Mouse (Mus musculus): Measurements from ENCODE around the gene Nr2f1. TPM values are rescaled to one million over a fixed set of nuclear protein-coding genes. Genes with fewer than 3 reads are reported as not detected.

Gene Nr2f1
- total and polyA plus RNA-seq, 2 experiments, result 0.37 to 2.2 TPM

- Histone ChIP-seq H3K4me3 (ENCODE audit: insufficient read depth, low read depth, low read length) (no peak overlapping the region), H3K79me2 (ENCODE audit: control insufficient read depth, insufficient read depth, low read length) (no peaks in the 10 kb centered on the region), H3K27me3 (ENCODE audit: control insufficient read depth, insufficient read depth, low read length) (peaks cover 18% of the 10 kb centered on the region; the same call in 1 of the 2 replicates), H3K36me3 (ENCODE audit: control insufficient read depth, insufficient read depth, low read length) (no peaks in the 10 kb centered on the region), H3K4me1 (ENCODE audit: control insufficient read depth, insufficient read depth, low read length) (no peaks in the 10 kb centered on the region), H3K27ac (replicated peaks; ENCODE audit: insufficient read depth, low read depth, low read length) (no peak overlapping the region), H3K9ac (ENCODE audit: low read depth, low read length) (no peak overlapping the region)
- DNase-seq (ENCODE audit: extremely low read depth, low read depth, low spot score), result no peak
- 19% methylated on average over 14 of the region's 14 CpGs for WGBS
- TF ChIP-seq CTCF (IDR thresholded peaks at IDR 0.05; ENCODE audit: low read depth, low read length) (no peak), POLR2A (IDR thresholded peaks at IDR 0.05; ENCODE audit: extremely low read depth, insufficient read depth, low read length) (no peak)
Measured at GRCm38 (mm10) chr13:78184786-78185466, 14.6 kb downstream of the Nr2f1 start.

- WGBS, result 22% methylated on average over 5 of the region's 5 CpGs
- Histone ChIP-seq H3K27me3 (ENCODE audit: control insufficient read depth, insufficient read depth, low read length) (peaks cover 22% of the 10 kb centered on the region), H3K9ac (ENCODE audit: low read depth, low read length) (no peak overlapping the region), H3K4me3 (ENCODE audit: insufficient read depth, low read depth, low read length) (no peak overlapping the region), H3K4me1 (ENCODE audit: control insufficient read depth, insufficient read depth, low read length) (no peaks in the 10 kb centered on the region), H3K27ac (replicated peaks; ENCODE audit: insufficient read depth, low read depth, low read length) (no peak overlapping the region), H3K79me2 (ENCODE audit: control insufficient read depth, insufficient read depth, low read length) (no peaks in the 10 kb centered on the region), H3K36me3 (ENCODE audit: control insufficient read depth, insufficient read depth, low read length) (no peaks in the 10 kb centered on the region)
- no peak for TF ChIP-seq CTCF (IDR thresholded peaks at IDR 0.05; ENCODE audit: low read depth, low read length)
- no peak for TF ChIP-seq POLR2A (IDR thresholded peaks at IDR 0.05; ENCODE audit: extremely low read depth, insufficient read depth, low read length)
- DNase-seq (ENCODE audit: extremely low read depth, low read depth, low spot score), result no peak
Measured at GRCm38 (mm10) chr13:78183986-78184385, 15.6 kb downstream of the Nr2f1 start.

- no peak for TF ChIP-seq POLR2A (IDR thresholded peaks at IDR 0.05; ENCODE audit: extremely low read depth, insufficient read depth, low read length)
- H3K4me3 ChIP-seq (ENCODE audit: insufficient read depth, low read depth, low read length), result no peak overlapping the region
- H3K27ac ChIP-seq (replicated peaks; ENCODE audit: insufficient read depth, low read depth, low read length), result no peak overlapping the region
- no peak for DNase-seq (ENCODE audit: extremely low read depth, low read depth, low spot score)
- no peaks in the 10 kb centered on the region for H3K79me2 ChIP-seq (ENCODE audit: control insufficient read depth, insufficient read depth, low read length)
- H3K9ac ChIP-seq (ENCODE audit: low read depth, low read length), result no peak overlapping the region
- 24% methylated on average over 5 of the region's 5 CpGs for WGBS
- H3K36me3 ChIP-seq (ENCODE audit: control insufficient read depth, insufficient read depth, low read length), result no peaks in the 10 kb centered on the region
- peaks cover 22% of the 10 kb centered on the region for H3K27me3 ChIP-seq (ENCODE audit: control insufficient read depth, insufficient read depth, low read length)
- H3K4me1 ChIP-seq (ENCODE audit: control insufficient read depth, insufficient read depth, low read length), result no peaks in the 10 kb centered on the region
Measured at GRCm38 (mm10) chr13:78183004-78183403, 16.6 kb downstream of the Nr2f1 start.

GRCm38 (mm10) chr13:78181930-78182558, 17.5 kb downstream of the Nr2f1 start:
- no peaks in the 10 kb centered on the region for H3K4me1 ChIP-seq (ENCODE audit: control insufficient read depth, insufficient read depth, low read length)
- no peaks in the 10 kb centered on the region for H3K79me2 ChIP-seq (ENCODE audit: control insufficient read depth, insufficient read depth, low read length)
- no peaks in the 10 kb centered on the region for H3K36me3 ChIP-seq (ENCODE audit: control insufficient read depth, insufficient read depth, low read length)
- no peak for TF ChIP-seq CTCF (IDR thresholded peaks at IDR 0.05; ENCODE audit: low read depth, low read length)
- TF ChIP-seq POLR2A (IDR thresholded peaks at IDR 0.05; ENCODE audit: extremely low read depth, insufficient read depth, low read length), result no peak
- H3K27ac ChIP-seq (replicated peaks; ENCODE audit: insufficient read depth, low read depth, low read length), result no peak overlapping the region
- no peak for DNase-seq (ENCODE audit: extremely low read depth, low read depth, low spot score)
- 14% methylated on average over 14 of the region's 14 CpGs for WGBS
- no peak overlapping the region for H3K9ac ChIP-seq (ENCODE audit: low read depth, low read length)
- H3K4me3 ChIP-seq (ENCODE audit: insufficient read depth, low read depth, low read length), result no peak overlapping the region
- peaks cover 22% of the 10 kb centered on the region for H3K27me3 ChIP-seq (ENCODE audit: control insufficient read depth, insufficient read depth, low read length)

- no peak for DNase-seq (ENCODE audit: extremely low read depth, low read depth, low spot score)
- TF ChIP-seq POLR2A (IDR thresholded peaks at IDR 0.05; ENCODE audit: extremely low read depth, insufficient read depth, low read length) (no peak), CTCF (IDR thresholded peaks at IDR 0.05; ENCODE audit: low read depth, low read length) (no peak)
- WGBS, result 4% methylated on average over 44 of the region's 44 CpGs
- H3K27ac ChIP-seq (replicated peaks; ENCODE audit: insufficient read depth, low read depth, low read length), result no peak overlapping the region
- no peak overlapping the region for H3K4me3 ChIP-seq (ENCODE audit: insufficient read depth, low read depth, low read length)
- peaks cover 19% of the 10 kb centered on the region for H3K27me3 ChIP-seq (ENCODE audit: control insufficient read depth, insufficient read depth, low read length)
- no peak overlapping the region for H3K9ac ChIP-seq (ENCODE audit: low read depth, low read length)
- no peaks in the 10 kb centered on the region for H3K36me3 ChIP-seq (ENCODE audit: control insufficient read depth, insufficient read depth, low read length)
- H3K79me2 ChIP-seq (ENCODE audit: control insufficient read depth, insufficient read depth, low read length), result no peaks in the 10 kb centered on the region
- H3K4me1 ChIP-seq (ENCODE audit: control insufficient read depth, insufficient read depth, low read length), result no peaks in the 10 kb centered on the region
Measured at GRCm38 (mm10) chr13:78181071-78181929, 18.3 kb downstream of the Nr2f1 start.
